Mouse (Mus musculus) colon, adult 2 months (tissue): Measurements from ENCODE around the gene Nr0b1. TPM values are rescaled to one million over a fixed set of nuclear protein-coding genes. Genes with fewer than 3 reads are reported as not detected.

Experiments
- polyA plus RNA-seq: library from polyadenylated mRNA; depleted of rRNA; stranded (reverse); fragments of >200 nt; gene quantifications from 2 replicates; pipeline ENCODE4 v1.2.3, GENCODE M21; 2012; rRNA removed

Nr0b1 gene
- not detected in 2 replicates for polyA plus RNA-seq

GRCm38 (mm10) chrX:86191614-86192419, at the start of gene Nr0b1:
Gene Nr0b1, plus strand, starts transcription at chrX:86191764.

Other genes starting within 250 kb of the Nr0b1 start
- gene Samt3, start 147.6 kb upstream of the Nr0b1 start, polyA plus RNA-seq: not detected in 2 replicates
- gene Mageb4, start 113.3 kb downstream of the Nr0b1 start, polyA plus RNA-seq: not detected in 2 replicates